9 mouse cellular contexts compared by ENCODE assay signal in the genomic region with DNA sequence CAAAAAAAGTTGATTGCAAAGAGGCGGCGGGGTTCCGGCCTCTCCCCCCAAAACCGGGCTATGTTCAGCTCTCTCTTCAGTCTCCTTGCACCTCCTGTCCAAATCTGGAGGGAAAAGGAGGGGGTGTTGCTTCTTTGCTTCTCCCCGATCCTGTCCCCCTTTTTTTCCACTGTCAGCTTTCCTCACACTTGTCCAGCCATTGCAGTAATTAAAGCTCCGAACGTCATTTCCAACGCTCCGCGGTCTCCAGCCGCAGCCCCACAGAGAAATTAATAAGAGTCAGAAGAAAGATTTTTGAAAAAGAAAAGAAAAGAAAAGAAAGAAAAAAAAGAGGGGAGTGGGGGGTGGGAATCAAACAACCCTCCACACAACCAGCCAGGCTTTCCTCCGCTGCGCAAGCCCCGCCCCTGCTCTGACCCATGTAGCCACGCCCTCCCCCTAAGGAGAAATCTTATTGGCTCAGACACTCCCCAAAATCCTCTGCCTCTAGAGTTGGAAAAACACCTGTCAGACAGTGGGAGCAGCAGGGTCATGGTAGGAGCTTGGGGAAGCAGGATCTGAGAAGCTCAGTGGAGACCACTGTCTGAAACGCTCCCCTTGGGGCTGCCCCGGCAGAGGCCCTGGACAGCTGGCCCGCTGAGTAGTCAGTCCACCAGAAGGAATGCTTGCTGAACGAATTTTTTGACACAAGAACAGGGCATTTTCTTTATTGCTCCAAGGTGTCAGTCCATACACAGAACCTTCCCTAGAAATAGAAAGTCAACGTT. TPM values are rescaled to one million over a fixed set of nuclear protein-coding genes. Genes with fewer than 3 reads are reported as not detected.
A peak's percentile ranks its signal among the peaks of the same experiment; 100 is the strongest.
DNase-seq lines count a peak whose midpoint lies in the region; ATAC-seq and TF ChIP-seq lines count a peak whose summit lies in the region.
"Had no signal": no experiment of that assay in that cellular context is flagged by ENCODE, and none has a peak within 500 bp of the region (broad histone marks: within the 10 kb centered on the region; RNA-seq: fewer than 3 reads in every experiment).

No protein-coding gene starts in this region.

- peak; percentile 81 for DNase-seq in R1 (ENCODE audit: low read depth, low spot score)
- DNase-seq in cerebellum, adult 11-12 months = peak; percentile 69
- peak; percentile 84 for DNase-seq in hindbrain, postnatal 0 days (ENCODE audit: low spot score)
- peak; percentile 20 to 42 for DNase-seq in left cerebral cortex, postnatal 14 days (ENCODE audit: low spot score in 2 of 2)
- peak; percentile 23 to 33 for DNase-seq in lung, postnatal 4 days
- no peak for DNase-seq in thymus, postnatal 14 days

- peak overlapping the region; percentile 72 for H3K27ac ChIP-seq in forebrain, embryonic 15.5 days (replicated peaks)
- peak overlapping the region; percentile 81 for H3K27ac ChIP-seq in hindbrain, postnatal 0 days
- no peak overlapping the region for H3K27ac ChIP-seq in stomach, embryonic 15.5 days

- H3K4me1 ChIP-seq in forebrain, embryonic 15.5 days = peaks cover 32% of the 10 kb centered on the region
- no peaks in the 10 kb centered on the region for H3K4me1 ChIP-seq in hindbrain, postnatal 0 days (ENCODE audit: insufficient read depth, low read length)
- peaks cover 25% of the 10 kb centered on the region for H3K4me1 ChIP-seq in stomach, embryonic 15.5 days

- intact Hi-C loops in left cerebral cortex, postnatal 14 days (cut with DNase I) = no loop called here

- peak; percentile 73 for ATAC-seq in forebrain, embryonic 15.5 days (replicated peaks)
- peak; percentile 73 for ATAC-seq in hindbrain, postnatal 0 days
- 0 out of 2 replicates have a peak, but pooled peaks have one; percentile 59 for ATAC-seq in stomach, embryonic 15.5 days (ENCODE audit: insufficient read depth, low FRiP score, low read depth)

- peak overlapping the region; percentile 71 for H3K4me3 ChIP-seq in forebrain, embryonic 15.5 days
- peak overlapping the region; percentile 69 for H3K4me3 ChIP-seq in hindbrain, postnatal 0 days (ENCODE audit: low read length)
- peak overlapping the region; percentile 58 for H3K4me3 ChIP-seq in stomach, embryonic 15.5 days (replicated peaks)

- 3% methylated on average over 20 of the region's 20 CpGs for WGBS in forebrain, embryonic 15.5 days
- WGBS in hindbrain, postnatal 0 days = 3% methylated on average over 20 of the region's 20 CpGs
- 4% methylated on average over 20 of the region's 20 CpGs for WGBS in stomach, embryonic 15.5 days

- H3K27me3 ChIP-seq in forebrain, embryonic 15.5 days = peaks cover 27% of the 10 kb centered on the region
- H3K27me3 ChIP-seq in hindbrain, postnatal 0 days (ENCODE audit: insufficient read depth, low read length) = no peaks in the 10 kb centered on the region
- peaks cover 18% of the 10 kb centered on the region for H3K27me3 ChIP-seq in stomach, embryonic 15.5 days (replicated peaks)

- peak overlapping the region; percentile 66 for H3K9ac ChIP-seq in forebrain, embryonic 15.5 days (replicated peaks)
- H3K9ac ChIP-seq in hindbrain, postnatal 0 days (replicated peaks; ENCODE audit: low read length) = peak overlapping the region; percentile 67
- H3K9ac ChIP-seq in stomach, embryonic 15.5 days = no peak overlapping the region

- H3K36me3 ChIP-seq in forebrain, embryonic 15.5 days = no peaks in the 10 kb centered on the region
- no peaks in the 10 kb centered on the region for H3K36me3 ChIP-seq in hindbrain, postnatal 0 days (ENCODE audit: insufficient read depth, low read length)
- H3K36me3 ChIP-seq in stomach, embryonic 15.5 days = no peaks in the 10 kb centered on the region

- peak overlapping the region; percentile 98 for H3K4me2 ChIP-seq in forebrain, embryonic 15.5 days (replicated peaks)
- H3K4me2 ChIP-seq in hindbrain, postnatal 0 days (ENCODE audit: low read depth, low read length) = peak overlapping the region; percentile 90
- H3K4me2 ChIP-seq in stomach, embryonic 15.5 days = peak overlapping the region; percentile 100

- TF ChIP-seq CTCF in hindbrain, postnatal 0 days (IDR thresholded peaks at IDR 0.05; ENCODE audit: low read depth) = no peak

- H3K9me3 ChIP-seq in forebrain, embryonic 15.5 days = no peaks in the 10 kb centered on the region
- H3K9me3 ChIP-seq in hindbrain, postnatal 0 days (ENCODE audit: low read length) = no peaks in the 10 kb centered on the region
- no peaks in the 10 kb centered on the region for H3K9me3 ChIP-seq in stomach, embryonic 15.5 days

RNA-seq across cellular contexts. Expression of gene Erbb4, which starts 0.5 kb away (rescaled TPM):
- polyA plus RNA-seq in forebrain, embryonic 15.5 days (2015; fragmentation: Nextera tagmentation; extraction: Ambion mirVana) = 14.2 and 17.4 TPM in 2 replicates
- 46.4 and 52.8 TPM in 2 replicates for total RNA-seq in hindbrain, postnatal 0 days (2014; rRNA removed)
- 13.3 and 13.9 TPM in 2 replicates for polyA plus RNA-seq in hindbrain, postnatal 0 days (2015; fragmentation: Nextera tagmentation; extraction: Ambion mirVana)
- total RNA-seq in left cerebral cortex, postnatal 14 days (2021) = 10 to 100 TPM; 55.3 to 57.2 TPM
- polyA plus RNA-seq in stomach, embryonic 15.5 days (2015; fragmentation: Nextera tagmentation; extraction: Ambion mirVana) = 0.13 and 0.14 TPM in 2 replicates
- polyA plus RNA-seq: spleen, adult 2 months had no signal

Comparison
In these comparisons a context has a peak if more than half of its experiments do, and no peak if none do; other contexts are left out.
1. RNA of gene Erbb4, which starts 0.5 kb away (polyA plus RNA-seq): 14.2 to 17.4 TPM in forebrain, embryonic 15.5 days and 13.3 to 13.9 TPM in hindbrain, postnatal 0 days; 0.13 to 0.14 TPM in stomach, embryonic 15.5 days; every median in the first group is over 10 times any median in the second.
2. Peak in every context shown above with its lines, with median percentiles within 50 percentile points of each other: ATAC-seq, H3K4me2 ChIP-seq and H3K4me3 ChIP-seq.